Mouse (Mus musculus) MEL (cell line): ENCODE results near the gene Jag2. TPM values are rescaled to one million over a fixed set of nuclear protein-coding genes. Genes with fewer than 3 reads are reported as not detected.

ENCODE experiments used
- DNase-seq: peaks from one replicate; pipeline ENCODE4 v3.0.0; 2011; ENCODE audit warnings: low read depth, low spot score
- H3K27ac ChIP-seq: 2 replicates; pipeline ENCODE4 v1.5.1; 2012; ENCODE audit warnings: low read depth, mild to moderate bottlenecking, control low read depth, low read length, moderate library complexity; ENCODE audit not compliant: control insufficient read depth
- H3K27me3 ChIP-seq, 2 experiments: fragments of 150-350 bp in 1 of 2; sonication (generic) in 1 of 2; 2 replicates each; pipeline ENCODE4 v1.6.1; 2012; ENCODE audit warnings: low read length in 2 of 2, mild to moderate bottlenecking in 2 of 2, improper control_type of control experiment in 1 of 2, moderate library complexity in 1 of 2; ENCODE audit not compliant: insufficient read depth in 2 of 2, control insufficient read depth in 1 of 2
- H3K36me3 ChIP-seq, 2 experiments: 2 replicates each; pipeline ENCODE4 v1.6.1; 2012 to 2014; ENCODE audit warnings: low read length in 2 of 2, improper control_type of control experiment in 1 of 2, inconsistent platforms in 1 of 2, mild to moderate bottlenecking in 1 of 2; ENCODE audit not compliant: insufficient read depth in 2 of 2, control insufficient read depth in 1 of 2
- H3K4me1 ChIP-seq, 2 experiments: fragments of 150-350 bp in 1 of 2; sonication (generic) in 1 of 2; 2 replicates each; pipeline ENCODE4 v1.6.1; 2012; ENCODE audit warnings: low read length in 2 of 2, improper control_type of control experiment in 1 of 2, mild to moderate bottlenecking in 1 of 2; ENCODE audit not compliant: insufficient read depth in 2 of 2, control insufficient read depth in 1 of 2
- H3K4me3 ChIP-seq, 2 experiments: fragments of 150-350 bp in 1 of 2; sonication (generic) in 1 of 2; 2 replicates each; pipeline ENCODE4 v1.5.1; 2012; ENCODE audit warnings: low read depth in 2 of 2, low read length in 2 of 2, mild to moderate bottlenecking in 2 of 2, moderate library complexity in 2 of 2, control low read depth in 1 of 2, improper control_type of control experiment in 1 of 2; ENCODE audit not compliant: control insufficient read depth in 1 of 2, insufficient read depth in 1 of 2
- H3K79me2 ChIP-seq: 2 replicates; pipeline ENCODE4 v1.6.1; 2012; ENCODE audit warnings: mild to moderate bottlenecking, low read length, moderate library complexity; ENCODE audit not compliant: control insufficient read depth, poor library complexity, insufficient read depth
- H3K9ac ChIP-seq: 2 replicates; pipeline ENCODE4 v1.6.1; 2012; ENCODE audit warnings: low read depth, mild to moderate bottlenecking, control low read depth, low read length, moderate library complexity; ENCODE audit not compliant: control insufficient read depth, poor library complexity, severe bottlenecking
- H3K9me3 ChIP-seq: fragments of 150-350 bp; sonication (generic); replicated peaks from 2 replicates; pipeline ENCODE4 v1.6.1; 2012; ENCODE audit warnings: mild to moderate bottlenecking, low read length, improper control_type of control experiment, moderate library complexity; ENCODE audit not compliant: insufficient read depth
- CHD2 ChIP-seq: IDR thresholded peaks from 2 replicates; pipeline ENCODE4 v1.6.1; 2011; ENCODE audit warnings: low read length, improper control_type of control experiment
- E2F4 ChIP-seq: IDR thresholded peaks from 2 replicates; pipeline ENCODE4 v1.6.1; 2011; ENCODE audit warnings: low read depth, low read length, improper control_type of control experiment, borderline replicate concordance
- ELF1 ChIP-seq: IDR thresholded peaks from 2 replicates; pipeline ENCODE4 v1.6.1; 2014; ENCODE audit warnings: low read depth, mild to moderate bottlenecking, inconsistent platforms, low read length, improper control_type of control experiment, moderate library complexity
- GATA1 ChIP-seq: IDR thresholded peaks from 2 replicates; pipeline ENCODE4 v1.6.1; 2011; ENCODE audit warnings: low read depth, low read length, improper control_type of control experiment
- KAT2A ChIP-seq: conservative IDR thresholded peaks from 2 replicates; pipeline ENCODE4 v1.6.1; 2012; ENCODE audit warnings: low read depth, low read length, improper control_type of control experiment, inconsistent platforms
- MAX ChIP-seq: IDR thresholded peaks from 2 replicates; pipeline ENCODE4 v1.6.1; 2011; ENCODE audit warnings: low read length, improper control_type of control experiment
- MEF2A ChIP-seq: IDR thresholded peaks from 2 replicates; pipeline ENCODE4 v1.6.1; 2014; ENCODE audit warnings: low read depth, mild to moderate bottlenecking, inconsistent platforms, low read length, improper control_type of control experiment; ENCODE audit not compliant: poor library complexity, insufficient replicate concordance, severe bottlenecking; ENCODE audit errors: extremely low read depth
- MYB ChIP-seq: IDR thresholded peaks from 2 replicates; pipeline ENCODE4 v1.6.1; 2011; ENCODE audit warnings: mild to moderate bottlenecking, low read depth, low read length, improper control_type of control experiment
- MYC ChIP-seq: IDR thresholded peaks from 2 replicates; pipeline ENCODE4 v1.6.1; 2011; ENCODE audit warnings: low read depth, mild to moderate bottlenecking, low read length, improper control_type of control experiment, moderate library complexity
- POLR2AphosphoS2 ChIP-seq: IDR thresholded peaks from 2 replicates; pipeline ENCODE4 v1.6.1; 2011; ENCODE audit warnings: low read length, improper control_type of control experiment
- RAD21 ChIP-seq: IDR thresholded peaks from 2 replicates; pipeline ENCODE4 v1.6.1; 2011; ENCODE audit warnings: mild to moderate bottlenecking, low read depth, low read length, improper control_type of control experiment
- SIN3A ChIP-seq: IDR thresholded peaks from 2 replicates; pipeline ENCODE4 v1.6.1; 2012; ENCODE audit warnings: low read length, improper control_type of control experiment, inconsistent platforms
- SMC3 ChIP-seq: IDR thresholded peaks from 2 replicates; pipeline ENCODE4 v1.6.1; 2011; ENCODE audit warnings: low read depth, low read length, improper control_type of control experiment
- TAL1 ChIP-seq: IDR thresholded peaks from 2 replicates; pipeline ENCODE4 v1.6.1; 2012; ENCODE audit warnings: mild to moderate bottlenecking, inconsistent platforms, low read length, moderate library complexity, mixed read lengths
- TBP ChIP-seq: IDR thresholded peaks from 2 replicates; pipeline ENCODE4 v1.8.0; 2011; ENCODE audit warnings: low read depth, low read length, improper control_type of control experiment
- ZKSCAN1 ChIP-seq: IDR thresholded peaks from 2 replicates; pipeline ENCODE4 v1.6.1; 2012; ENCODE audit warnings: low read depth, mild to moderate bottlenecking, inconsistent platforms, low read length, improper control_type of control experiment, moderate library complexity
- polyA plus RNA-seq, 2 experiments: library from polyadenylated mRNA; stranded (reverse) in 1 of 2; unstranded in 1 of 2; fragments of >175 nt in 1 of 2; fragments of >200 nt in 1 of 2; gene quantifications; 2 replicates each; pipeline versions ENCODE4 v1.2.1 to v1.2.4; 2012; ENCODE audit warnings: low replicate concordance in 2 of 2, low read depth in 1 of 2; ENCODE audit not compliant: insufficient read length in 2 of 2, insufficient read depth in 1 of 2, missing spikeins in 1 of 2
- total RNA-seq: library from RNA; depleted of rRNA; stranded (reverse); fragments of 300-350 nt; gene quantifications from 2 replicates; pipeline ENCODE4 v1.2.3, GENCODE M21; 2012

The Jag2 gene
- total and polyA plus RNA-seq, 3 experiments: 1.0 to 3.9 TPM; not detected in 1

GRCm38 (mm10) chr12:112928401-112929241, 955 bp downstream of the Jag2 start:
- Histone ChIP-seq H3K4me1 (no peaks in the 10 kb centered on the region), H3K9me3 (no peaks in the 10 kb centered on the region), H3K9ac (no peak overlapping the region), H3K79me2 (no peaks in the 10 kb centered on the region), H3K27ac (no peak overlapping the region), H3K4me3 (no peak overlapping the region), H3K36me3 (no peaks in the 10 kb centered on the region), H3K27me3 (no peaks in the 10 kb centered on the region)
- no peak for DNase-seq
- no peak for TF ChIP-seq MAX
- TF ChIP-seq MYC: no peak
- no peak for TF ChIP-seq GATA1
- no peak for TF ChIP-seq TAL1
- no peak for TF ChIP-seq ELF1
- TF ChIP-seq SIN3A: no peak
- no peak for TF ChIP-seq TBP
- no peak for TF ChIP-seq RAD21
- no peak for TF ChIP-seq KAT2A
- TF ChIP-seq POLR2AphosphoS2: no peak
- TF ChIP-seq ZKSCAN1: no peak
- TF ChIP-seq, all 39 proteins: peak for 0

- no peaks in the 10 kb centered on the region for H3K9me3 ChIP-seq
- H3K4me1 ChIP-seq: no peaks in the 10 kb centered on the region
- TF ChIP-seq E2F4 (no peak), MYB (no peak), SMC3 (no peak), GATA1 (no peak), CHD2 (no peak), MEF2A (no peak)
- TF ChIP-seq, all 39 proteins: peak for 0
- no peaks in the 10 kb centered on the region for H3K27me3 ChIP-seq
- H3K4me3 ChIP-seq: no peak overlapping the region
- H3K27ac ChIP-seq: no peak overlapping the region
- H3K9ac ChIP-seq: no peak overlapping the region
- no peaks in the 10 kb centered on the region for H3K79me2 ChIP-seq
- no peaks in the 10 kb centered on the region for H3K36me3 ChIP-seq
- no peak for DNase-seq
Observed at GRCm38 (mm10) chr12:112927265-112927664, 2.3 kb downstream of the Jag2 start.
